Mouse (Mus musculus): ENCODE results near the gene Tmem259.

Tmem259 gene

DNA sequence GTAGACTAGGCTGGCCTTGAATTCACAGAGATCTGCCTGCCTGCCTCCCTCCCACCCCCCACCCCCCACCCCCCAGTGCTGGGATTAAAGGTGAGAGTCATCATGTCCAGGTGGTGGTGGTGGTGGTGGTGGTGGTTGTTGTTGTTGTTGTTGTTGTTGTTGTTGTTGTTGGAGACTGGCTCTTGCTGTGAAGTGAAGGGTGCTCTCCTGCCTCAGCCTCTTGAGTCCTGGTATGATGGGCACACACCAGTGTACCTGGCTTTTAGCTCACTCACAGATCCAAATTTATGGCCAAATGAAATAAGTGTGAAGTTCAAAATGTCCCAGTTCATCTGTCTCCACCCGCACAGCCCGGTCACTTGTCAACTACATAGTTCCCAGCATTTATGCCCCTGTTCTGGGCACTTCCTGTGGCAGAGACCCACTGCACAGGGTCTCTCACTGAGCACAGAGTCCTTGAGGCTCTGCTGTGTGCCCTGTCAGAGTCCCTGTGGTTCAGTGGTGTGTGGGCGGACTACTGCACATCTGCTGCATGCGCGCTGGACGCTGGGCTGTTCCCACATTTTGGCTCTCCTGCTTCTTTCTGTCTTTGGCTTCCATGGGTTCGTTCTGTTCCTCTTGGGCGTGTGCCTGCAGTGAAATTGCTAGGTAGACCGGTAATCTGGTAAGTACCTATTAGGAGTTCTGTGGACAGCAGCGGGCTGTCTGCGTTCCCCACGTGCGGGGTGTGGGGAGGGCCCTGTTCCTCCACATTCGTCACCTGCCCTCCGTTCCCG lies 49.1 kb downstream of the Tmem259 start:
- no peak for DNase-seq (ENCODE audit: low spot score)

DNA sequence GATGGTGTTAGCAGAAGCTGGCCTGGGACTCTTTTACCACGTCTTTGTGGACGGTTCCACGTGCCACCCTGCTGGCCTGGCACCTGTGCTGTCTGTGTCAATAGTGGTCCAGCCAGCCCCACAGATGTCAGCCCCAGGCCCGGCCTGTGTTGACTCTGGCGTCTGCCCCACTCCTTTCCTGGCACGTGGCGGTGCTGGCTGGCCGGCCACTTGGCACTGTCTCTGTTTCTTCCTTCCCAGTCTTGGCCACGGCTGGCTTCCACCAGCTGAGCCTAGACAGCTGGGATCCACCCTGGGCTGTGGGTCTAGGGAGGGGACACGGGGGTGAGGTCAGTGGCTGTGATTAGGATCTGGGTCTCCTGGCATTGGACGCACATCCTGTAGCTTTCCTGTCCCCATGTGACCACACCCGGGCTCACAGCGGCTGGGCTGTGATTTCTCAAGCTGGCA lies 49.8 kb downstream of the Tmem259 start:
- DNase-seq (ENCODE audit: low spot score) = no peak

DNA sequence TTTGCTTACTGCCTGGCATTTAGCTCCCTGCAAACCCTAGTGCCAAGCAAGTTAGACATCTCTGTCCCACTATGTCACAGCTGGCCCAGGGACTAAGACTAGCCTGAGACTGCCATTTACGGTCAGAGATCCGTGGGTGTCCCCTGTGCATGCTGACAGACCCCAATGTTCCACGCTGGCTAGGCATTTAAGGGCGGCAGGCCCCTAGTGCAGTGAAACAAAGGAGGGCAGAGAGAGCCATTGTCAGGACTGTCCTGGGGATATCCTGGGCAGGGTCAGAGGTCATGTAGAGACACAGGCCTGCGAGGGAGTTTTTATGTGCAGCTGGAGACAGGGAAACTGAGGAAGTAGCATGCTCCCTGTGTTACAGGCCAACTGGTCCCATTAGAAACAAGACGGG lies 50.3 kb downstream of the Tmem259 start:
- no peak for DNase-seq (ENCODE audit: low spot score)

GRCm38 (mm10) chr10:79933145-79933679 lies 50.9 kb downstream of the Tmem259 start:
- DNase-seq (ENCODE audit: low spot score) = no peak

DNA sequence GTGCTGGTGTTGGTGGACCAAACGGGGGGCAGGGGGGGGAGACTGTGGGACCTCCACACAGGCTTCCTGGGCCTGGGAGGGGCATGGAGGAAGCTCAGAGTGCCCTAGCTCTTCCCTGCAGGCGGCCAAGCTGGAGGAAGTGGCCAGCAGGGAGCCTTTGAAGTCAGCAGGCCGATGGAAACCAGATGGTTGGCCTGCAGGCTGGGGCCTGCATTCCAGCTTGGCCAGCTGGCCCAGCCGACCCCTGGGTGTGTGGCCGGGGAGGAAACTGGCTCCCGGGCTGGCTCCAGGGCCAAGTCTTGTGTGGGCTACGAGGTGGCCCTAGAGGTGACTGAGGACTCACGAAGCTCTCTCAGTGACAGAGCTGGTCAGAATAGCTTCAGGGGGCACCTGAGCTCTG lies 51.4 kb downstream of the Tmem259 start:
- no peak for DNase-seq (ENCODE audit: low spot score)

DNA sequence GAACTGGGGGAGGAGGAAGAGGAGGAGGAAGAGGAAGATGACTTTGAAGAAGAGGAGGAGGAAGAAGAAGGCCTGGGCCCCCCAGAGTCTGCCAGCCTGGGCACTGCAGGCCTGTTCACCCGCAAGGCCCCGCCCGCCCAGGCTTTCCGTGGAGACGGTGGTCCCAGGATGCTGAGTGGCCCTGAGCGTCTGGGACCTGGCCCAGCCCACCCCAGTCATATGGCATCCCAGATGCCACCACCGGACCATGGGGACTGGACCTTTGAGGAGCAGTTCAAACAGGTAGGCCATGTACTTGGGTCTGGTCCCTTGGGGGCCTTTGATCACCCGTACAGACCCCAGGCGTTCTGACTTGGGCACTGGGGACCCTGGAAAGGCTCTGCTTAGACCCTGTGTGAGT lies 52.3 kb downstream of the Tmem259 start:
- no peak for DNase-seq (ENCODE audit: low spot score)

DNA sequence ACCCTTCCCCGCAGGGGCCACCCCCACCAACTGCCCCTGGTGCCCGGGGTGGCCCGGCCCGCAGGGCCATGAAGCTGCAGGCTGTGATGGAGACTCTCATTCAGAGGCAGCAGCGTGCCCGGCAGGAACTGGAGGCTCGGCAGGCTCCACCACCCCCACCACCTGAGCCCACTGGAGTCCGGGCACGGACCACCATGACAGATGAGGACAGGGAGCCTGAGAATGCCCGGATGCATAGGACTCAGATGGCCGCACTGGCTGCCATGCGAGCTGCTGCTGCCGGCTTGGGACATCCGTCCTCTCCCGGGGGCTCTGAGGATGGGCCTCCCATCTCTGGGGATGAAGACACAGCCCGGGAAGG lies 53.3 kb downstream of the Tmem259 start:
- DNase-seq (ENCODE audit: low spot score) = no peak

DNA sequence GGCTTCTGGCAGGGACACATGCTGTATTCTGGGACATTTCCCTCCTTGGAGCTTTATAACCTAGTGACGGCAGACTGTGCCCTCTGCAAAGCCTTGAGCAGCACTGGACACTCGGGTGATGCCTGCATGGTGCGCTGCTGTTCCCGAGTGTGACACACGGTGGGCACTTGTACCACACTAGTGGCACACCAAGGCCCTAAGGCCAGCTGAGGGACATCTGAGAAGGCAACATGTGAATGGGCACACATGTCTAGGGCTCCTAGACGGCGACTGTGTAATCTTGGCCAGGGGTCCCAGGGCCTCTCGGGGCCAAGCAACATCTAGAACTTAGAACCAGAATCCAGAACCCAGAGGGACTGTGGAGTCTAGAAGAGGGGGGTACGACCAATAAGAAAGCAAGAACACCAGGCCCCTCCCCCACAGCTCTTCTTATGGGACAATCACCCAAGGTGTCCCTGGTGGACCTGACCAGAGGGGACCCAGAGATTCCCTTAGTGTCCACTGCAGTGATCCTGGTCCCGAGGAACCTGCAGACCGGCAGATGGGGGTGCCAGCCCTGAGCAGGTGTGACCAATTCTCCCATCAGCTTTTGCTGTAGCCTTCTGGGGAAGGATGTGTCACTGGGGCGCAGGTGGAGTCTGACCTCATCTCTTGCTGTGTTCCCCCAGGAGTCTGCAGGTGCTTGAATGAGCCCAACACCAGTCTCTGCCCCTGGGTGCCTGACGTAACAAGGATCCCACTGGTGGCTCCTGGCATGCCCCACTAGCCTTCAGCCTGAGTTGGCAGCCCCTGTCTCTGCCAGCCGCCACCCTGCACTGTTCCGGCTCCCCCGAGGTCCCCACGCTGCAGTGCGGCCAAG lies 53.9 kb downstream of the Tmem259 start:
- no peak for DNase-seq (ENCODE audit: low spot score)

DNA sequence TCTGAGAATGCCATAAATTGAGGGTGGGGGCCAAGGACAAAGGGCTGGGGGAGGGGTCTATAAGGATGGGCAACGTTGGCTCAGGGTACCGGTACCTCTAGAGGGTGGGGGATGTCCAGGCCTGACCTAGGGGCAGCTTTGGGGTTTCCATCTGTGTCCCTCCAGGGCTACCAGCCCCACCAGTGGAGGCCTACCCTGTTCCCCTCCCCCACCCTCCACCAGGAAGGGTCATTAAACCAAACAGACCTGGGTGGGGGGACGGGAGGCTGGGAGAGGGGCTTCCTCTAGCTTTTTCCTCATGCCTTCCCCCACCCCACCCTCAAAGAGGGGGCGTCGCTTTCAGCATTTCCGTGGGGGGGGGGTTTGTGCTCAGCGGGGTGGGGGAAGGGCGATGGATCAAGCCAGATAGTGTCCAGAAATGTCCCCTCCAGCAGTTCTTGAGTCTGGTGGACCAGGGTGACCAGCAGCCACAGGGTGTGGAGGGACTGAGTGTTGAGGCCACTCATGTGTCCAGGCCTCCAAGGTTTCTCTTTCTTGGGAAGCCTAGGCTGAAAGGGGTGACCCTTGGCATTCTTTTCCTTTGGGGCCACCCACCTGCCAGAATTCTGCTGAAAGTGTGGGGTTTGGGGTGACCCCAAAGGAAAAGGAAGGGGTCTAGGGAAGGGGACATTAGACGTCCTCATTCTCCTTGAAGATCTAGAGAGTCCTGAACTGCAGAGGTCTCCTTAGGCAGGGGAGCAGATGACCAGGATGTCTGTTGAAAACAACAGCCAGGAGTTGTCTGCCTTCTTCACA lies 55.0 kb downstream of the Tmem259 start:
- no peak for DNase-seq (ENCODE audit: low spot score)

DNA sequence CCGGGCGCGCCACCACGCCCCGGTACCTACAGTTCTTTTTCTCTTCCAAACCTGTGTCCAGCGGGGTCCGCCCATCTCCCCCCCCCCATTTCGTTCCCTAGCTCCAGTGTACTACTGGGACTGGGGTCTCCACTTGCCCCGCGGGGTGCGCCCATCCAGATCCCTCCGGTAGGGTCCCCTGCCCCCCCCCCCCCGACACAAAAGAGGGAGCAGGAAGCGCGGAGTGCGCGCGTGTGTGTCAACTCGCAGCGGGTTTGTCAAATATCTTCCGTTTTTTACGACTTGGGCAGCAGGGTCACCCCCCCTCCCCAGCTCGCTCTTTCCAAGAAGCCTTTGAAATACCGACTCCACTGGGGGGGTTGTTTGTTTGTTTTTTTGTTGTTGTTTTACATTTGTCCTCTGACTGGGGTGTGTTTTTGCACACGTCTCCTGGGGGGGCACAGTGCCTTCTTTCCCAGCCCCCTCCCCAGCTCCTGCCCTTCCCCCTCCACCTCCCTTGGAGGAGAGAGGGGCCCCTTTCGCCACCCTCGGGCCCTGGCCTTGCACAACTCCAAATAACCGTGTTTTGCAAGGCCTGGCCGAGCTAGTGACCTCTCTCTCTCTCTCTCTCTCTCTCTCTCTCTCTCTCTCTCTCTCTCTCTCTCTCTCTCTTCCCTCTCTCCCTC lies 56.0 kb downstream of the Tmem259 start:
- DNase-seq (ENCODE audit: low spot score) = no peak

DNA sequence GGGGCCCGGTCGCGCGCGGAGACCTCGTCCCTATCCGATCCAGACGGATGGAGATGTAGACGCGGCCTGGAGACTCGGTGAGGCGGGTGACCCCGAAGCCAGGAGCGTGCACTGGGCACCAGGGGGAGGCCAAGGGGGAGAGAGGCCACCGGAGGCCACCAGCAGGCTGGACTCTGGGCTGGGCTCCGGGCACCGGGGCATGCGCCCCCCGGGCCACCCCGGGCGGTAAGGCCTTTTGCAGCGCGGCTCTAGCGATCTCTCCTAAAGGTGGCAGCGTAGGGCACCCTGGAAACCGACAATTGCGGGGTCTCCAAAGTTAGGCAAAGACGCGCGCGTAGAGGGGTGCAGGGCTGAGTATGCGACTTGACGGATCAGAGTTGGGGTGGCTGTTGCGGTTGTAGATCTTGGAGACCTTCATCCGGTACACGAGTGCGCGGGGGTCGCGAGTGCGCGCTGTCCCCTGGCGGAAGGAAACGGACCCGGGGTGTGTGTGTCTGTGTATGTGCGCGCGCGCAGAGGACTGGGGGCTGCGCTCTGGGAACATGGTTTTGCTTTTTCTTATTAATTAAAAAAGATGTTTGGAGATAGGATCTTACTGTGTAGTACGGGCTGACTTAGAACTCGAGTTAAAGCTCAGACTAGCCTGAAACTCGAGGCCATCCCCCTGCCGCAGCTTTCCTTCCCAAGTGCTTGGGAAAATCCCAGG lies 56.7 kb downstream of the Tmem259 start:
- peak; percentile 39 for DNase-seq (ENCODE audit: low spot score)

GRCm38 (mm10) chr10:79926491-79927323 lies 57.4 kb downstream of the Tmem259 start, which contains the start of gene Arid3a:
Gene Arid3a (plus strand): TSS chr10:79927043.
- peak; percentile 68 for DNase-seq (ENCODE audit: low spot score)

DNA sequence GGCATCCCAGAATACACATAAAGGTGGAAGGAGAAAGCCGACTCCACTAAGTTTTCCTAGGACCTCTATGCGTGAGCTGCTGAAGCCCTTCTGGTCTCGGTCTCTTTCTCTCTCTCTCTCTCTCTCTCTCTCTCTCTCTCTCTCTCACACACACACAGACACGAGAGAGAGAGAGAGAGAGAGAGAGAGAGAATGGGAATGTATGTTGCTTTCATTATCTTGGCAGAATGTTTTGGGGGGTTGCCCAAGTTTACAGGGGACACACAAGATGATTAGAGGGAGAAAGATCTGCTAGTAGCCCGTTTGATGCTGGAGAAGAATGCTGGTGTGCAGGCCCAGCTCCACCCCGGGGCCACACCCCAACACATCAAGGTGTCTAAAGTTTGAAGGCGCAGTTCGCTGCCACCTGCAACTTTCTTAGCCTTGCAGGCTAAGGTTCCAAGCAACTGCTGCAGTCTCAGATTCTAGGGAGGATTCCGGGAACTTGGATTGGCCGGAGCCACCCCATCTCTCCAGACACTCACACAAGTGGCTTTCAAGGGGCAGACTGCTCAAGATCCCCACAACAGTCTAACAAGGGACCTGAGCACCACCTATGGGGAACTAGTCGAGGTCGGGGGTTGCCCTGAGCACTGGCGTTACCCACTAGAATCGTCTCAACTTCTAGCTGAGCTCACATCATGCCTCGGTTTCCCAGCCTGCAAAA lies 58.2 kb downstream of the Tmem259 start:
- DNase-seq (ENCODE audit: low spot score) = no peak

- peak; percentile 97 for DNase-seq (ENCODE audit: low spot score)
Observed at GRCm38 (mm10) chr10:79924998-79925784, 58.9 kb downstream of the Tmem259 start.

Measured in layer of hippocampus, adult 9-10 months (tissue).